Mouse (Mus musculus) adrenal gland, postnatal 25 days (tissue): ENCODE data around the gene Il13ra1. TPM values are rescaled to one million over a fixed set of nuclear protein-coding genes. Genes with fewer than 3 reads are reported as not detected.

Source experiments
- DNase-seq: peaks from one replicate; pipeline ENCODE4 v3.0.0; 2021; ENCODE audit warnings: mixed read lengths
- total RNA-seq: library from RNA; stranded (reverse); gene quantifications from 2 replicates; pipeline ENCODE4 v1.2.3, GENCODE M21; 2021

Gene Il13ra1
- total RNA-seq, 1 experiment from 2014 or later: 10.2 TPM

GRCm38 (mm10) chrX:36195736-36196525 is 84.0 kb downstream of the Il13ra1 start, which contains the start of gene Zcchc12:
TSS of gene Zcchc12 (plus strand) at chrX:36195904.
- peak; percentile 23 for DNase-seq

GRCm38 (mm10) chrX:36209554-36209953 is 97.6 kb downstream of the Il13ra1 start:
- DNase-seq: no peak

GRCm38 (mm10) chrX:36211216-36211615 is 99.3 kb downstream of the Il13ra1 start:
- no peak for DNase-seq

Other genes with a start within 250 kb of the Il13ra1 start
- 5.4 and 5.8 TPM in 2 replicates for gene Dock11, start 223.3 kb upstream of the Il13ra1 start, total RNA-seq
- 3.5 and 3.9 TPM in 2 replicates for gene Zcchc12, start 83.8 kb downstream of the Il13ra1 start, total RNA-seq
- gene Lonrf3, start 216.2 kb downstream of the Il13ra1 start, total RNA-seq: 4.3 and 7.6 TPM in 2 replicates